Mouse (Mus musculus) small intestine, adult 2 months (tissue): ENCODE measurements at regions not wholly inside any gene's neighbourhood (a gene's known extent, or its start where the extent isn't known, plus 50 kb on each side); places are given as distances from the start of the nearest gene placed in this dataset.

Experiments used
- H3K27ac ChIP-seq: fragments of 200-500 bp; 2 replicates; pipeline ENCODE4 v1.5.1; 2012; ENCODE audit warnings: low read depth, low read length, control low read depth, inconsistent platforms; ENCODE audit not compliant: insufficient read depth
- H3K27me3 ChIP-seq: fragments of 200-500 bp; 2 replicates; pipeline ENCODE4 v1.6.1; 2012; ENCODE audit warnings: mild to moderate bottlenecking, moderate library complexity, low read length, inconsistent platforms; ENCODE audit not compliant: control insufficient read depth, insufficient read depth
- H3K36me3 ChIP-seq: fragments of 200-500 bp; 2 replicates; pipeline ENCODE4 v1.6.1; 2012; ENCODE audit warnings: mild to moderate bottlenecking, low read length, control low read depth, inconsistent platforms; ENCODE audit not compliant: control insufficient read depth, insufficient read depth
- H3K4me1 ChIP-seq: fragments of 200-500 bp; 2 replicates; pipeline ENCODE4 v1.6.1; 2012; ENCODE audit warnings: low read length, inconsistent platforms, mixed read lengths; ENCODE audit not compliant: control insufficient read depth, insufficient read depth, insufficient read length
- H3K4me3 ChIP-seq: fragments of 200-500 bp; 2 replicates; pipeline ENCODE4 v1.5.1; 2012; ENCODE audit warnings: low read depth, mild to moderate bottlenecking, control low read depth, inconsistent platforms, low read length, moderate library complexity
- CTCF ChIP-seq: fragments of 200-500 bp; IDR thresholded peaks from 2 replicates; pipeline ENCODE4 v1.5.1; 2012; ENCODE audit warnings: low read depth, mild to moderate bottlenecking, control low read depth, inconsistent platforms, low read length, moderate library complexity, mixed read lengths; ENCODE audit not compliant: insufficient replicate concordance, insufficient read length; ENCODE audit errors: extremely low read depth
- POLR2A ChIP-seq: fragments of 200-500 bp; IDR thresholded peaks from 2 replicates; pipeline ENCODE4 v1.6.1; 2012; ENCODE audit warnings: low read depth, mild to moderate bottlenecking, control low read depth, inconsistent platforms, low read length, moderate library complexity
- WGBS: fragments of 180-500 bp; shearing (Covaris S2); methylation state at CpG from one replicate; pipeline ENCODE4 v1.1.7; 2018; 5-methylcytosine and 5-hydroxymethylcytosine counted together

GRCm38 (mm10) chr9:84844021-84844420, 468.6 kb upstream of the Gm11114 start:
- H3K4me1 ChIP-seq, result no peaks in the 10 kb centered on the region
- no peak overlapping the region for H3K4me3 ChIP-seq
- TF ChIP-seq POLR2A (no peak), CTCF (no peak)

GRCm38 (mm10) chr9:84861600-84861999, 451.0 kb upstream of the Gm11114 start:
- TF ChIP-seq POLR2A (no peak), CTCF (no peak)
- Histone ChIP-seq H3K4me1 (no peaks in the 10 kb centered on the region), H3K27me3 (no peaks in the 10 kb centered on the region), H3K36me3 (no peaks in the 10 kb centered on the region), H3K4me3 (no peak overlapping the region), H3K27ac (no peak overlapping the region)
- WGBS, result 53% methylated on average over 6 of the region's 6 CpGs

More at GRCm38 (mm10) chr9:84844021-84844420, 468.6 kb upstream of the Gm11114 start:
- H3K27me3 ChIP-seq, result no peaks in the 10 kb centered on the region
- no peaks in the 10 kb centered on the region for H3K36me3 ChIP-seq
- H3K27ac ChIP-seq, result no peak overlapping the region

- 81% methylated on average over 5 of the region's 5 CpGs for WGBS
- Histone ChIP-seq H3K27me3 (no peaks in the 10 kb centered on the region), H3K4me1 (no peaks in the 10 kb centered on the region), H3K4me3 (no peak overlapping the region), H3K36me3 (no peaks in the 10 kb centered on the region), H3K27ac (no peak overlapping the region)
- TF ChIP-seq POLR2A (no peak), CTCF (no peak)
Observed at GRCm38 (mm10) chr9:84863431-84863830, 449.1 kb upstream of the Gm11114 start.

GRCm38 (mm10) chr9:84894148-84894547, 418.4 kb upstream of the Gm11114 start:
- no peak for TF ChIP-seq CTCF
- no peak for TF ChIP-seq POLR2A
- H3K27me3 ChIP-seq, result no peaks in the 10 kb centered on the region
- H3K27ac ChIP-seq, result no peak overlapping the region
- H3K4me3 ChIP-seq, result no peak overlapping the region
- no peaks in the 10 kb centered on the region for H3K36me3 ChIP-seq
- 50% methylated on average over 2 of the region's 2 CpGs for WGBS
- H3K4me1 ChIP-seq, result no peaks in the 10 kb centered on the region

- no peak overlapping the region for H3K27ac ChIP-seq
- WGBS, result 73% methylated on average over 2 of the region's 2 CpGs
- no peaks in the 10 kb centered on the region for H3K4me1 ChIP-seq
- H3K27me3 ChIP-seq, result no peaks in the 10 kb centered on the region
- TF ChIP-seq POLR2A, result no peak
- TF ChIP-seq CTCF, result no peak
- no peak overlapping the region for H3K4me3 ChIP-seq
- H3K36me3 ChIP-seq, result no peaks in the 10 kb centered on the region
Observed at GRCm38 (mm10) chr9:84896073-84896472, 416.5 kb upstream of the Gm11114 start.

GRCm38 (mm10) chr9:84900643-84901042, 411.9 kb upstream of the Gm11114 start:
- 12% methylated on average over 2 of the region's 2 CpGs for WGBS
- Histone ChIP-seq H3K27ac (no peak overlapping the region), H3K27me3 (no peaks in the 10 kb centered on the region), H3K4me1 (no peaks in the 10 kb centered on the region), H3K4me3 (no peak overlapping the region), H3K36me3 (no peaks in the 10 kb centered on the region)
- TF ChIP-seq POLR2A (no peak), CTCF (no peak)

- Histone ChIP-seq H3K4me3 (no peak overlapping the region), H3K36me3 (no peaks in the 10 kb centered on the region), H3K27me3 (no peaks in the 10 kb centered on the region), H3K4me1 (no peaks in the 10 kb centered on the region), H3K27ac (no peak overlapping the region)
- WGBS, result 68% methylated on average over 3 of the region's 3 CpGs
- TF ChIP-seq CTCF (no peak), POLR2A (no peak)
Observed at GRCm38 (mm10) chr9:84906244-84906643, 406.3 kb upstream of the Gm11114 start.

- no peaks in the 10 kb centered on the region for H3K36me3 ChIP-seq
- no peak overlapping the region for H3K4me3 ChIP-seq
- H3K27me3 ChIP-seq, result no peaks in the 10 kb centered on the region
- H3K27ac ChIP-seq, result no peak overlapping the region
- no peak for TF ChIP-seq POLR2A
- no peak for TF ChIP-seq CTCF
- no peaks in the 10 kb centered on the region for H3K4me1 ChIP-seq
- 92% methylated on average over 1 of the region's 1 CpGs for WGBS
Observed at GRCm38 (mm10) chr9:84913321-84913720, 399.3 kb upstream of the Gm11114 start.
